Mouse (Mus musculus) frontal cortex, postnatal 25 days (tissue): ENCODE measurements around the gene Cyb5b.

Experiments used
- DNase-seq, 2 experiments: peaks; one replicate each; pipeline ENCODE4 v3.0.0; 2022; ENCODE audit warnings: low spot score in 2 of 2

Gene Cyb5b

DNA sequence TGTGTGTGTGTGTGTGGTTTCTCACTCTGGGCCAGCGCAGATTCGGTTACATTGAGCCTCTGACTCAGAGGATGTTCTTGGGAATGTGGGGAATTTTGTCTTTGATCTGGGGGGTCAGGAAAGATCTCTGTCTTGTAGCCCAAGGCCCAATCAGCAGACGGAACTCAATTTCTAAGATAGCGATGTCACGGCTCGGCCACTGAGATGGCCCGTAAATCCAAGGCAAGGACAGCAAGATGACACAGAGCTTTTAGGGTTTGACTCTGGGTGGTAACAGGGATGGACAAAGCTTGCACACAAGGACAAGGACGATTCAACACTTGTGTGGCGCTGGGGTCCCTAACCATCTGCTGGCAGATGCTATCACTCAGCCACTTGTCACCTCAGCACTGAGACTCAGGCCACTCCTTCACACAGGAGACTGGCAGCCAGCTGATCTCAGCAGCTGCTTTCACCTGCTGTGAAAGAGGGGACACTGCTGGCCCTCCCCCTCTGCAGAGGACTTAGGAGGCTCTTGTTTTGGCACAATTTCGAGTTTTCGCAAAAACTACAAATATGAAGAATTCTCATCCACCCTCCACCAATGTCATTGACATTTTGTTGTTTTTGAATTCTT lies 76.7 kb downstream of the Cyb5b start:
- no peak for DNase-seq

DNA sequence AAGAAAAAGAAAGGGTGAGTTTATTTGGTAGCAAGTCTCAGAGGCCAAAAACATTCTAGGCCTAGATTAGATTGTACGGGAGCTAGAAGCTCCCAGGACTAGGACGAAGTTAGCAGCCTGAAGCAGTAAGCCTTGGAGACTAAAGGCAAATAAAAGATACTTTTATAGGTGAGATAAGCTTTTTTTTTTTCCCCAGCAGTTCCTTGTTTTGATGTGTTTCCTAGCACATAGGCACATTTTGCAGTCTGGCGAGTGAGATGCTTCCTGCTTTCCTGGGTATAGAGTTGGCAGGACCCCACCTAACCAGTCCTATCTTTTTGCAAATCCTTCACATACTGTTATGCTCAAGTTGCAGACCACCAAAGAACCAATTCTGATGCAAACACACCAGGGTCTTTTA lies 82.8 kb downstream of the Cyb5b start:
- no peak for DNase-seq

DNA sequence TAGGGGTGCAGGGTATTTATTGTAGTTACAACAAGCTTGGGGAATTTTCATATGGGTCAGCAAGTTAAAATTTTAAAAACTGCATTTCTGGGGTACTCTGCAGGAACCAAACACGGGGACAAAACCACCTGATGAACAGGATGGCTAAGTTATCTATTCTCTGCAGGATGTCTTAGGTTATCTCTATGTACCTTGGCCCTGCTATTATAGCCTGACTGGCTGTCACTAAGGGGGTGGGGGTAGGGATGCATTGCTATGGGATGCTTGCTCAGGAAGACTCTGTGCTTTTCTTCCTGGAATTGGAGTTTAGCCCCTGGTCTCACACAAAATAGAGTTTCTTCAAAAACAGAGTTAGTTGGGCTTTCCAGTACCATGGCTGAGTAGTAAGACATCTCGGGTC lies 83.3 kb downstream of the Cyb5b start:
- DNase-seq: no peak
